Mouse (Mus musculus) bone marrow macrophage, adult 2 months (primary cell): Measurements from ENCODE around the gene Igsf3. TPM values are rescaled to one million over a fixed set of nuclear protein-coding genes. Genes with fewer than 3 reads are reported as not detected.
A peak's percentile ranks its signal among the peaks of the same experiment; 100 is the strongest.

Experiments used
- H3K27ac ChIP-seq: 2 replicates; pipeline ENCODE4 v1.5.1; 2012; ENCODE audit warnings: low read depth, low read length; ENCODE audit not compliant: insufficient read depth
- H3K4me1 ChIP-seq: 2 replicates; pipeline ENCODE4 v1.6.1; 2012; ENCODE audit warnings: low read length; ENCODE audit not compliant: control insufficient read depth, insufficient read depth
- H3K4me3 ChIP-seq: 2 replicates; pipeline ENCODE4 v1.5.1; 2012; ENCODE audit warnings: mild to moderate bottlenecking, low read length, moderate library complexity; ENCODE audit not compliant: insufficient read depth
- CTCF ChIP-seq: IDR thresholded peaks from 2 replicates; pipeline ENCODE4 v1.5.1; 2012; ENCODE audit warnings: low read depth, mild to moderate bottlenecking, low read length, moderate library complexity
- POLR2A ChIP-seq: IDR thresholded peaks from 2 replicates; pipeline ENCODE4 v1.6.1; 2012; ENCODE audit warnings: mild to moderate bottlenecking, low read depth, low read length, borderline replicate concordance
- polyA plus RNA-seq: library from polyadenylated mRNA; stranded (reverse); fragments of >200 nt; gene quantifications from 2 replicates; pipeline ENCODE4 v1.2.4, GENCODE M21; 2012; ENCODE audit not compliant: missing spikeins, insufficient read depth, insufficient read length

The Igsf3 gene
- polyA plus RNA-seq, 1 experiment: not detected

DNA sequence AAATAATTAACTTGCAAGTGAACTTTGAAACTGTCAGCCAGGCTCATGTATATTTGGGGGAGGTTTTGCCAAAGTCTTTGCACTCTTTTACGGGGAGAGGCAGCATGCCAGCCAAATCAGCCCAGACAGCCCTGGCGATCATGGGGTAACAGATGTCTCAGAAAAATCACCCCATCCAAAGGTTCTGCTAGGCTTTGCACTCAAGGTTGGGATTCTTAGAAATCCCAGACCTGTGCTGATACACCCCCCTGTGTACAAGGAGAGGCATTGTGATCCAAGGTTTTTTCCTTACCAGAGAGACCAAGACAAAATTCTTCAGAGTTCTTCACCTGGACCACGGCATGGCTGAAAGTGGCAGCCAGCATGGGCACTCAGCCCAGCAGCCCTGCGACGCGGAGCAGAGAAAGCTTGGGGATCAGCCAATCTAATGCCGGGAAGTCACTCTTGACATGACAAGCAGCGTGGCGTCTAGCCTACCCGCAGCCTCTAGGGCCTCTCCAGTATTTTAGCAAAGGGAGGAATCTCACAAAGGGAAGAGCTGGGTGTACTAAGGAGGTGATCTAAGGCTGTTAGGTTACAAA is 7.5 kb upstream of the Igsf3 start:
- no peak for TF ChIP-seq POLR2A
- TF ChIP-seq CTCF: no peak
- Histone ChIP-seq H3K4me3 (no peak overlapping the region), H3K4me1 (no peaks in the 10 kb centered on the region), H3K27ac (no peak overlapping the region)

- Histone ChIP-seq H3K4me1 (no peaks in the 10 kb centered on the region), H3K4me3 (no peak overlapping the region), H3K27ac (no peak overlapping the region)
- TF ChIP-seq POLR2A (no peak), CTCF (peak; percentile 61)
Measured at GRCm38 (mm10) chr3:101372345-101372980, 4.4 kb upstream of the Igsf3 start.

- Histone ChIP-seq H3K27ac (no peak overlapping the region), H3K4me1 (no peaks in the 10 kb centered on the region), H3K4me3 (peak overlapping the region; percentile 54)
- TF ChIP-seq CTCF: no peak
- TF ChIP-seq POLR2A: no peak
Measured at GRCm38 (mm10) chr3:101377256-101378024, 557 bp downstream of the Igsf3 start.

DNA sequence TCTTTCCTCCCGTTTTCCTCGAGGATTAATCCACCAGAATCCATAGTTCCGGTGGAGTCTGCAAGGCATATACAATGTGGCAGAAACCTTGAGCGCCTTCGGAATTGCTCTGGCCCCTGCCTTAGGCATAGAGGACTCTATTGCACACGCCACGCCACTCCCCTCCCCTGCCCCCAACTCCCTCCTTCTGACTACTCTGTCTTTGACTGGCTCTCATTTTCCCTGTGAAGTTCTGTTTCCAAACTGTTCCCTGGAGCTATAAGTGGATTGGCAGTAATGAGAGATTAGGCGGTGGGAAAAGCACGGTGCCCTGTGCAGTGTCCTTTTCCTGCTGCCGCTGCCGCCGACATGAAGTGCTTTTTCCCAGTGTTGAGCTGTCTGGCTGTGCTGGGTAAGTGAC is 1.2 kb downstream of the Igsf3 start:
- Histone ChIP-seq H3K4me1 (no peaks in the 10 kb centered on the region), H3K4me3 (no peak overlapping the region; the same call in 1 of the 2 replicates)

GRCm38 (mm10) chr3:101379789-101380188 is 2.9 kb downstream of the Igsf3 start:
- H3K4me1 ChIP-seq: no peaks in the 10 kb centered on the region
- no peak overlapping the region for H3K27ac ChIP-seq
- no peak for TF ChIP-seq POLR2A
- TF ChIP-seq CTCF: no peak
- no peak overlapping the region for H3K4me3 ChIP-seq

More for the DNA sequence above, 1.2 kb downstream of the Igsf3 start:
- TF ChIP-seq POLR2A (no peak), CTCF (no peak)
- H3K27ac ChIP-seq: no peak overlapping the region

- H3K27ac ChIP-seq: no peak overlapping the region
- TF ChIP-seq CTCF: no peak
- no peak for TF ChIP-seq POLR2A
- no peak overlapping the region for H3K4me3 ChIP-seq
- no peaks in the 10 kb centered on the region for H3K4me1 ChIP-seq
Measured at GRCm38 (mm10) chr3:101381691-101382090, 4.8 kb downstream of the Igsf3 start.

GRCm38 (mm10) chr3:101382751-101383150 is 5.9 kb downstream of the Igsf3 start:
- Histone ChIP-seq H3K4me1 (no peaks in the 10 kb centered on the region), H3K27ac (no peak overlapping the region), H3K4me3 (no peak overlapping the region)
- TF ChIP-seq CTCF (no peak), POLR2A (no peak)

DNA sequence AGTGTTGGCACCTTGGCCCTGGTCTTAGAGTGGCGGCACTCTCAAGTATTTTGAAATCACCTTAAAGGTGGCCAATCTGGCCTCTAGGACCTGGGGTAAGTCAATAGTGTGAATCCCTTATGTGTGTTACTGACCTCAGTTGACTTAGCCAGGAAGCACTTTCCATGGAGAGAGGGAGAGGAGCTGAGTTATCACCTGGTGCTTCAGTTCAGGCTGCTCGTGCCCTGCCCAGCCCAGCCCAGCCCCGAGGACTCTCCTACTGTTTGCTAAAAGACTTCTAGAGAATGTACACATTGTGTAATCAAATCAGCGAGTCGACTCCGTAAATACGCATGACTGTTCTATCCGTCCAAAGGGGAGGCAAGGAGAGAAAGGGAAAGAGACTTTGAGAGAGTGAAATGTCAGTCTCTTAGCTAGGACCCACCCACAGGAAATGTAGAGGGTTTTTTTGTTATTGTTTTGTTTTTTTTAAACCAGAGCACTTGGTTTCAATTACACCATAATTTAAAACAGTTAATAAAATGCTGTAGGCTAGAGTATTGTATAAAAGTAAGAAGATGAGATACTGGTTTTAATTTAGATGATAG is 9.6 kb downstream of the Igsf3 start:
- no peak overlapping the region for H3K4me3 ChIP-seq
- no peaks in the 10 kb centered on the region for H3K4me1 ChIP-seq
- TF ChIP-seq CTCF (no peak), POLR2A (no peak)
- H3K27ac ChIP-seq: no peak overlapping the region

DNA sequence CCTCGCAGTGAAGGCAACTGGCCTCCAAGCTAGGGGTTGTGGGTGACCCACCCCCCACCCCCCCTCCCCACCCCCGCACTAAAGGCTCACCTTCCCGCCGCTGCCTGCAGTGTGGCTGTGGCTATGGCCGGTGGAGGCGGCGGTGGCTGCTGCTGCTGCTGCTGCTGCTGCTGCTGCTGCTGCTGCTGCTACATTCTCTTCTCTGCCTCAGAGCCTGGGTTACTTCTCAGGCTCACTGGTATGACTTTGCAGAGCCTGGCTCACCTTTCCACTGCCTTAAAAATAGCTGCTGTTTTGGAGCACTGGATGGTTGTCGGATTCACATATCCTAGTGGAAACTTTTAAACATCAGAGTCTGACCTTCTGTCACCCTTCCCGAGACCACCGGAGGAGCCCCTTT is 11.0 kb downstream of the Igsf3 start:
- Histone ChIP-seq H3K27ac (no peak overlapping the region), H3K4me3 (no peak overlapping the region), H3K4me1 (no peaks in the 10 kb centered on the region)
- TF ChIP-seq CTCF: no peak
- TF ChIP-seq POLR2A: no peak

- H3K4me1 ChIP-seq: no peaks in the 10 kb centered on the region
- H3K27ac ChIP-seq: no peak overlapping the region
- no peak overlapping the region for H3K4me3 ChIP-seq
- TF ChIP-seq POLR2A: no peak
- TF ChIP-seq CTCF: no peak
Measured at GRCm38 (mm10) chr3:101389566-101389965, 12.7 kb downstream of the Igsf3 start.
